Mouse (Mus musculus) neural tube, embryonic 15.5 days (tissue): Measurements from ENCODE around the gene Gpr55. TPM values are rescaled to one million over a fixed set of nuclear protein-coding genes. Genes with fewer than 3 reads are reported as not detected.

Experiments used
- ATAC-seq: fragments of 200-750 bp; cut with Nextera tagmentation; 2 replicates; pipeline ENCODE4 v1.8.0; 2017; ENCODE audit warnings: mild to moderate bottlenecking, moderate TSS enrichment, moderate library complexity; ENCODE audit not compliant: low FRiP score
- H3K27ac ChIP-seq: fragments of 300-500 bp; sonication (generic); replicated peaks from 2 replicates; pipeline ENCODE4 v1.5.1; 2015; ENCODE audit warnings: mild to moderate bottlenecking, inconsistent platforms
- H3K27me3 ChIP-seq: fragments of 300-500 bp; sonication (generic); replicated peaks from 2 replicates; pipeline ENCODE4 v1.6.1; 2015; ENCODE audit warnings: inconsistent platforms
- H3K36me3 ChIP-seq: fragments of 300-500 bp; sonication (generic); 2 replicates; pipeline ENCODE4 v1.6.1; 2015; ENCODE audit warnings: inconsistent platforms
- H3K4me1 ChIP-seq: fragments of 300-500 bp; sonication (generic); 2 replicates; pipeline ENCODE4 v1.6.1; 2015; ENCODE audit warnings: inconsistent platforms
- H3K4me2 ChIP-seq: fragments of 300-500 bp; sonication (generic); 2 replicates; pipeline ENCODE4 v1.6.1; 2015; ENCODE audit warnings: inconsistent platforms, mild to moderate bottlenecking, moderate library complexity
- H3K4me3 ChIP-seq: fragments of 300-500 bp; sonication (generic); replicated peaks from 2 replicates; pipeline ENCODE4 v1.5.1; 2015; ENCODE audit warnings: mild to moderate bottlenecking, inconsistent platforms
- H3K9ac ChIP-seq: fragments of 300-500 bp; sonication (generic); replicated peaks from 2 replicates; pipeline ENCODE4 v1.6.1; 2015; ENCODE audit warnings: mild to moderate bottlenecking, inconsistent platforms
- H3K9me3 ChIP-seq: fragments of 300-500 bp; sonication (generic); replicated peaks from 2 replicates; pipeline ENCODE4 v1.6.1; 2016; ENCODE audit warnings: inconsistent platforms
- WGBS: fragments of 180-500 bp; shearing (Covaris S2); methylation state at CpG from one replicate; pipeline ENCODE4 v1.1.7; 2015; ENCODE audit warnings: mixed read lengths; 5-methylcytosine and 5-hydroxymethylcytosine counted together
- polyA plus RNA-seq: library from polyadenylated mRNA; unstranded; fragments of >200 nt; fragmentation: Nextera tagmentation; extraction: Ambion mirVana; gene quantifications from 2 replicates; pipeline ENCODE4 v1.2.1, GENCODE M21; 2015

The Gpr55 gene
- polyA plus RNA-seq, 1 experiment from 2014 or later: 0.10 TPM

GRCm38 (mm10) chr1:85908754-85909590, 51.8 kb downstream of the Gpr55 start:
- H3K36me3 ChIP-seq: peaks cover 43% of the 10 kb centered on the region

GRCm38 (mm10) chr1:85906892-85907291, 53.9 kb downstream of the Gpr55 start:
- Histone ChIP-seq H3K9me3 (no peaks in the 10 kb centered on the region), H3K9ac (no peak overlapping the region), H3K4me2 (no peak overlapping the region), H3K27me3 (no peaks in the 10 kb centered on the region), H3K4me1 (peaks cover 10% of the 10 kb centered on the region), H3K36me3 (peaks cover 54% of the 10 kb centered on the region), H3K27ac (no peak overlapping the region), H3K4me3 (no peak overlapping the region)
- ATAC-seq: no peak
- WGBS: 94% methylated on average over 12 of the region's 12 CpGs

More at GRCm38 (mm10) chr1:85908754-85909590, 51.8 kb downstream of the Gpr55 start:
- Histone ChIP-seq H3K4me2 (no peak overlapping the region), H3K4me3 (no peak overlapping the region), H3K9me3 (no peaks in the 10 kb centered on the region), H3K4me1 (no peaks in the 10 kb centered on the region), H3K9ac (no peak overlapping the region), H3K27me3 (no peaks in the 10 kb centered on the region), H3K27ac (0 out of 2 replicates have a peak overlapping the region, but pooled peaks have one; percentile 6)
- WGBS: 69% methylated on average over 13 of the region's 13 CpGs
- ATAC-seq: no peak

- peaks cover 57% of the 10 kb centered on the region for H3K4me1 ChIP-seq
- H3K27ac ChIP-seq: peak overlapping the region; percentile 60
- ATAC-seq: peak; percentile 49; the same call in 1 of the 2 replicates
- H3K9ac ChIP-seq: no peak overlapping the region
- H3K36me3 ChIP-seq: peaks cover 41% of the 10 kb centered on the region
- WGBS: 24% methylated on average over 7 of the region's 7 CpGs
- H3K9me3 ChIP-seq: no peaks in the 10 kb centered on the region
- no peaks in the 10 kb centered on the region for H3K27me3 ChIP-seq
- H3K4me2 ChIP-seq: no peak overlapping the region
- H3K4me3 ChIP-seq: no peak overlapping the region
Observed at GRCm38 (mm10) chr1:85902108-85902561, 58.7 kb downstream of the Gpr55 start.

- Histone ChIP-seq H3K36me3 (peaks cover 36% of the 10 kb centered on the region), H3K4me2 (no peak overlapping the region), H3K27me3 (no peaks in the 10 kb centered on the region), H3K27ac (peak overlapping the region; percentile 60), H3K4me1 (peaks cover 62% of the 10 kb centered on the region), H3K9ac (0 out of 2 replicates have a peak overlapping the region, but pooled peaks have one; percentile 2), H3K9me3 (no peaks in the 10 kb centered on the region), H3K4me3 (no peak overlapping the region)
- 63% methylated on average over 3 of the region's 3 CpGs for WGBS
- ATAC-seq: no peak
Observed at GRCm38 (mm10) chr1:85901516-85902107, 59.2 kb downstream of the Gpr55 start.

GRCm38 (mm10) chr1:85900521-85901333, 60.1 kb downstream of the Gpr55 start:
- Histone ChIP-seq H3K4me2 (no peak overlapping the region), H3K27me3 (no peaks in the 10 kb centered on the region), H3K9ac (0 out of 2 replicates have a peak overlapping the region, but pooled peaks have one; percentile 2), H3K4me3 (no peak overlapping the region), H3K9me3 (no peaks in the 10 kb centered on the region), H3K4me1 (peaks cover 71% of the 10 kb centered on the region), H3K27ac (peak overlapping the region; percentile 60; the same call in 1 of the 2 replicates), H3K36me3 (peaks cover 27% of the 10 kb centered on the region)
- no peak for ATAC-seq
- WGBS: 58% methylated on average over 7 of the region's 7 CpGs

- Histone ChIP-seq H3K27me3 (no peaks in the 10 kb centered on the region), H3K36me3 (peaks cover 14% of the 10 kb centered on the region), H3K9me3 (no peaks in the 10 kb centered on the region), H3K4me3 (no peak overlapping the region), H3K27ac (peak overlapping the region; percentile 69), H3K9ac (0 out of 2 replicates have a peak overlapping the region, but pooled peaks have one; percentile 17), H3K4me2 (peak overlapping the region; percentile 88), H3K4me1 (peaks cover 78% of the 10 kb centered on the region)
- ATAC-seq: no peak
Observed at GRCm38 (mm10) chr1:85899388-85899761, 61.4 kb downstream of the Gpr55 start.

- 0 out of 2 replicates have a peak overlapping the region, but pooled peaks have one; percentile 17 for H3K9ac ChIP-seq
- peak overlapping the region; percentile 88 for H3K4me2 ChIP-seq
- no peaks in the 10 kb centered on the region for H3K27me3 ChIP-seq
- H3K4me1 ChIP-seq: peaks cover 81% of the 10 kb centered on the region
- H3K36me3 ChIP-seq: peaks cover 10% of the 10 kb centered on the region
- H3K27ac ChIP-seq: peak overlapping the region; percentile 69
- no peaks in the 10 kb centered on the region for H3K9me3 ChIP-seq
- H3K4me3 ChIP-seq: no peak overlapping the region
- no peak for ATAC-seq
- WGBS: 26% methylated on average over 12 of the region's 12 CpGs
Observed at GRCm38 (mm10) chr1:85898761-85899387, 61.9 kb downstream of the Gpr55 start.

- Histone ChIP-seq H3K4me2 (peak overlapping the region; percentile 88), H3K9me3 (no peaks in the 10 kb centered on the region), H3K4me1 (peaks cover 85% of the 10 kb centered on the region), H3K27ac (peak overlapping the region; percentile 69), H3K9ac (peak overlapping the region; percentile 17; the same call in 1 of the 2 replicates), H3K36me3 (peaks cover 3% of the 10 kb centered on the region), H3K4me3 (no peak overlapping the region), H3K27me3 (no peaks in the 10 kb centered on the region)
- ATAC-seq: no peak
- 29% methylated on average over 8 of the region's 8 CpGs for WGBS
Observed at GRCm38 (mm10) chr1:85897901-85898760, 62.7 kb downstream of the Gpr55 start.

GRCm38 (mm10) chr1:85896781-85897700, 63.8 kb downstream of the Gpr55 start:
- ATAC-seq: no peak
- Histone ChIP-seq H3K9ac (peak overlapping the region; percentile 37), H3K4me2 (peak overlapping the region; percentile 88), H3K4me1 (peaks cover 76% of the 10 kb centered on the region), H3K9me3 (no peaks in the 10 kb centered on the region), H3K36me3 (no peaks in the 10 kb centered on the region), H3K4me3 (peak overlapping the region; percentile 85), H3K27me3 (no peaks in the 10 kb centered on the region), H3K27ac (peak overlapping the region; percentile 69)
- 49% methylated on average over 12 of the region's 12 CpGs for WGBS
